8 mouse cellular contexts compared by ENCODE assay signal in the genomic region with DNA sequence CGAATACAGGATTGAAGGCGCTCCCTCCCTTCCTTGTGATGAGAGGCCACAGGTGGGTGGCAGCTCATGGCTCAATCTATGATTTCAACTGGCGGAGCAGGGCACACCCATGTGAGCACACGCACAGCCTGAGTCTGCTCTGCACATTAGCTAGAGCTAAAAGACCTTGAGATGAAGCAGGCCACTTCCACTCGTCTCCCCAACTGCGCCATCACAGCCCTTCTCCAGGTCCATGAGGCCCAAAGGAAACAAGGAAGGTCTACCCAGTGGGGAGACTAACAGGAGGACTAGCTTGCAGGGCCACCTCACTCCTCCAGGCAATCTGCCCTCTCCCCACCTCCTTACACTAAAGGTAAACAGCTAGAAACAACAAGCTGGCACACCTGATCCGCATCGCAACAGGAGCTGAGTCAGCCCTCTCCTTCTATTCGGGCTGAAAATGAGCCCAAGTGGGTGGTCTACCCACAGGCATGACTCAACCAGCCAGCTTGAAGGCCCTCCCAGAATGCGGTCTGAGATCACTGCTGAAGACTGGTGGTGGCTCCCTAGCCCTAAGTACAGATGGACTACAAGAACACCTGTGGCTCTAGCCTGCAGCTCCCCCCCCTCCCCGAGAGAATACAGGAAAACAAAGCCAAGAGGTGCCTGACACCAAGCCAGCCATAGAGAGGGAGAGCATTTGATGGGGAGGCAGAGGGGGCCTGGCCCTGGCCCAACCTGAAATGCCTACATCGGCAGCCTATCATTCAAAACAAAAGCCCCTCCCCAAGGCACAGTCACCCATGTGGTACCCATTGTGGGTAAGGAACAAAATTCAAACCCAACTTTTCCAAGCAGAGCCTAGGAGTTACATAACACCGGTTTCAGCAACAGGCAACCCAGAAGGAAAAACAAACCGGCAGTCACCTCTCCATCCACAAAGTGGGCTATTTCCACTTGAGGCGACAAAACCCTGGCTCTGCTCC. TPM values are rescaled to one million over a fixed set of nuclear protein-coding genes. Genes with fewer than 3 reads are reported as not detected.
DNase-seq lines count a peak whose midpoint lies in the region; ATAC-seq lines count a peak whose summit lies in the region.

No protein-coding gene starts in this region.

- peak overlapping the region; percentile 63 for H3K27ac ChIP-seq in stomach, embryonic 15.5 days

- H3K4me3 ChIP-seq in stomach, embryonic 15.5 days (replicated peaks): peak overlapping the region; percentile 89

- 0 out of 2 replicates have a peak, but pooled peaks cover 11% of the 10 kb centered on the region for H3K36me3 ChIP-seq in stomach, embryonic 15.5 days

- no peak for ATAC-seq in stomach, embryonic 15.5 days (ENCODE audit: insufficient read depth, low FRiP score, low read depth)

- H3K4me1 ChIP-seq in stomach, embryonic 15.5 days: peaks cover 46% of the 10 kb centered on the region

- DNase-seq in layer of hippocampus, adult 9-11 months: peak; percentile 52
- DNase-seq in layer of hippocampus, adult 9-10 months (ENCODE audit: low spot score): no peak
- DNase-seq in adipocyte (ENCODE audit: low spot score): peak; percentile 46
- peak; percentile 67 for DNase-seq in fibroblast of lung, adult 2 months (ENCODE audit: low read depth)
- DNase-seq in liver: peak; percentile 51
- DNase-seq in frontal cortex, postnatal 10 days (ENCODE audit: low spot score in 2 of 2): no peak
- DNase-seq in frontal cortex, postnatal 14 days (ENCODE audit: low spot score in 2 of 2): no peak

- H3K27me3 ChIP-seq in stomach, embryonic 15.5 days (replicated peaks): no peaks in the 10 kb centered on the region

- peak overlapping the region; percentile 99 for H3K9ac ChIP-seq in stomach, embryonic 15.5 days

- no peaks in the 10 kb centered on the region for H3K9me3 ChIP-seq in stomach, embryonic 15.5 days

- WGBS in stomach, embryonic 15.5 days: 30% methylated on average over 15 of the region's 15 CpGs

- H3K4me2 ChIP-seq in stomach, embryonic 15.5 days: peak overlapping the region; percentile 93

RNA-seq across cellular contexts. Expression of a gene that starts 1.8 kb away (rescaled TPM):
- 16.1 and 17.5 TPM in 2 replicates for polyA plus RNA-seq in stomach, embryonic 15.5 days (2015; fragmentation: Nextera tagmentation; extraction: Ambion mirVana)

RNA-seq across cellular contexts. Expression of a gene that starts 21.7 kb away (rescaled TPM):
- polyA plus RNA-seq in stomach, embryonic 15.5 days (2015; fragmentation: Nextera tagmentation; extraction: Ambion mirVana): 1.7 and 2.2 TPM in 2 replicates

RNA-seq across cellular contexts. Expression of a gene that starts 22.0 kb away (rescaled TPM):
- 0.22 and 0.28 TPM in 2 replicates for polyA plus RNA-seq in stomach, embryonic 15.5 days (2015; fragmentation: Nextera tagmentation; extraction: Ambion mirVana)

RNA-seq across cellular contexts. Expression of a gene that starts 35.7 kb away (rescaled TPM):
- 4.2 and 4.4 TPM in 2 replicates for polyA plus RNA-seq in stomach, embryonic 15.5 days (2015; fragmentation: Nextera tagmentation; extraction: Ambion mirVana)

RNA-seq across cellular contexts. Expression of a gene that starts 49.0 kb away (rescaled TPM):
- polyA plus RNA-seq in stomach, embryonic 15.5 days (2015; fragmentation: Nextera tagmentation; extraction: Ambion mirVana): 379 and 398 TPM in 2 replicates

Comparison
In these comparisons a context has a peak if more than half of its experiments do, and no peak if none do; other contexts are left out.
1. DNase-seq: peak in layer of hippocampus, adult 9-11 months (single experiment), adipocyte (single experiment), fibroblast of lung, adult 2 months (single experiment) and liver (single experiment); none in layer of hippocampus, adult 9-10 months (single experiment), frontal cortex, postnatal 10 days (0 of 2) and frontal cortex, postnatal 14 days (0 of 2).